Comparison of ENCODE assay signal across 15 mouse cellular contexts in genomic region chr11:65349013-65349412, GRCm38 (mm10).
DNase-seq lines count a peak whose midpoint lies in the region; ATAC-seq and TF ChIP-seq lines count a peak whose summit lies in the region.
"Had no signal": no experiment of that assay in that cellular context is flagged by ENCODE, and none has a peak within 500 bp of the region (broad histone marks: within the 10 kb centered on the region; RNA-seq: fewer than 3 reads in every experiment).

No protein-coding gene starts in this region.

- no peak overlapping the region for H3K4me2 ChIP-seq in hindbrain, postnatal 0 days (ENCODE audit: low read depth, low read length)
- H3K4me2 ChIP-seq in hindbrain, embryonic 16.5 days (ENCODE audit: low read length): no peak overlapping the region
- H3K4me2 ChIP-seq in stomach, postnatal 0 days (replicated peaks; ENCODE audit: low read depth): no peak overlapping the region
- no peak overlapping the region for H3K4me2 ChIP-seq in midbrain, embryonic 14.5 days (ENCODE audit: low read length)
- H3K4me2 ChIP-seq: limb, embryonic 15.5 days; neural tube, embryonic 15.5 days had no signal

- TF ChIP-seq EP300 in stomach, postnatal 0 days (optimal IDR thresholded peaks at IDR 0.05): no peak

- 45% methylated on average over 5 of the region's 5 CpGs for WGBS in hindbrain, postnatal 0 days
- WGBS in hindbrain, embryonic 16.5 days: 57% methylated on average over 5 of the region's 5 CpGs
- WGBS in stomach, postnatal 0 days: 37% methylated on average over 5 of the region's 5 CpGs
- WGBS in midbrain, embryonic 14.5 days: 63% methylated on average over 5 of the region's 5 CpGs

- H3K9ac ChIP-seq in hindbrain, postnatal 0 days (replicated peaks; ENCODE audit: low read length): no peak overlapping the region
- H3K9ac ChIP-seq in hindbrain, embryonic 16.5 days (ENCODE audit: low read depth, low read length): no peak overlapping the region
- H3K9ac ChIP-seq in stomach, postnatal 0 days (ENCODE audit: low read length): no peak overlapping the region
- no peak overlapping the region for H3K9ac ChIP-seq in midbrain, embryonic 14.5 days (replicated peaks; ENCODE audit: low read length)
- H3K9ac ChIP-seq: limb, embryonic 15.5 days; neural tube, embryonic 15.5 days had no signal

- no peaks in the 10 kb centered on the region for H3K27me3 ChIP-seq in hindbrain, postnatal 0 days (ENCODE audit: insufficient read depth, low read length)
- no peaks in the 10 kb centered on the region for H3K27me3 ChIP-seq in hindbrain, embryonic 16.5 days (replicated peaks; ENCODE audit: control insufficient read depth, insufficient read depth, low read length)
- no peaks in the 10 kb centered on the region for H3K27me3 ChIP-seq in stomach, postnatal 0 days (ENCODE audit: control insufficient read depth, insufficient read depth, low read length)
- H3K27me3 ChIP-seq in midbrain, embryonic 14.5 days (ENCODE audit: control insufficient read depth, insufficient read depth, low read length): no peaks in the 10 kb centered on the region
- H3K27me3 ChIP-seq: limb, embryonic 15.5 days; megakaryocyte, embryonic 14.5 days; neural tube, embryonic 15.5 days had no signal

- H3K4me3 ChIP-seq in hindbrain, postnatal 0 days (ENCODE audit: low read length): no peak overlapping the region
- H3K4me3 ChIP-seq in hindbrain, embryonic 16.5 days (ENCODE audit: low read length): no peak overlapping the region
- no peak overlapping the region for H3K4me3 ChIP-seq in stomach, postnatal 0 days (ENCODE audit: low read depth, low read length)
- H3K4me3 ChIP-seq in midbrain, embryonic 14.5 days (replicated peaks; ENCODE audit: low read depth, low read length): no peak overlapping the region
- H3K4me3 ChIP-seq: limb, embryonic 15.5 days; megakaryocyte, embryonic 14.5 days; neural tube, embryonic 15.5 days had no signal

- H3K27ac ChIP-seq in hindbrain, postnatal 0 days: no peak overlapping the region
- no peak overlapping the region for H3K27ac ChIP-seq in hindbrain, embryonic 16.5 days (ENCODE audit: low read depth, low read length)
- no peak overlapping the region for H3K27ac ChIP-seq in stomach, postnatal 0 days (replicated peaks)
- no peak overlapping the region for H3K27ac ChIP-seq in midbrain, embryonic 14.5 days (replicated peaks; ENCODE audit: low read depth, low read length)
- H3K27ac ChIP-seq: limb, embryonic 15.5 days; neural tube, embryonic 15.5 days had no signal

- peak; percentile 33; the same call in 1 of the 2 replicates for TF ChIP-seq CTCF in hindbrain, postnatal 0 days (IDR thresholded peaks at IDR 0.05; ENCODE audit: low read depth)
- TF ChIP-seq CTCF in stomach, postnatal 0 days (IDR thresholded peaks at IDR 0.05; ENCODE audit: low read depth): peak; percentile 60

- DNase-seq in cerebellum, postnatal 10 days: peak; percentile 59 to 71
- DNase-seq in cerebellum, adult 9-10 months: no peak
- DNase-seq in hindbrain, postnatal 0 days (ENCODE audit: low spot score): peak; percentile 15
- peak; percentile 11 for DNase-seq in ovary, postnatal 14 days (ENCODE audit: low spot score)
- no peak for DNase-seq in ovary, adult 18-20 months (ENCODE audit: low spot score)
- no peak for DNase-seq in stomach, postnatal 0 days (ENCODE audit: low spot score)
- DNase-seq in midbrain, embryonic 14.5 days: no peak
- DNase-seq: cerebellum, adult 8-10 months; kidney, postnatal 25 days; lung, adult 2 months; thymus, adult 2 months had no signal

- H3K36me3 ChIP-seq in hindbrain, postnatal 0 days (ENCODE audit: insufficient read depth, low read length): no peaks in the 10 kb centered on the region
- no peaks in the 10 kb centered on the region for H3K36me3 ChIP-seq in hindbrain, embryonic 16.5 days (ENCODE audit: control insufficient read depth, insufficient read depth, low read length)
- no peaks in the 10 kb centered on the region for H3K36me3 ChIP-seq in stomach, postnatal 0 days (ENCODE audit: control insufficient read depth, insufficient read depth, low read length)
- no peaks in the 10 kb centered on the region for H3K36me3 ChIP-seq in midbrain, embryonic 14.5 days (ENCODE audit: control insufficient read depth, insufficient read depth, low read length)
- H3K36me3 ChIP-seq: limb, embryonic 15.5 days; neural tube, embryonic 15.5 days had no signal

- no peaks in the 10 kb centered on the region for H3K4me1 ChIP-seq in hindbrain, postnatal 0 days (ENCODE audit: insufficient read depth, low read length)
- H3K4me1 ChIP-seq in hindbrain, embryonic 16.5 days (ENCODE audit: control insufficient read depth, insufficient read depth, low read depth, low read length): no peaks in the 10 kb centered on the region
- H3K4me1 ChIP-seq in stomach, postnatal 0 days (replicated peaks; ENCODE audit: control insufficient read depth, insufficient read depth): no peaks in the 10 kb centered on the region
- no peaks in the 10 kb centered on the region for H3K4me1 ChIP-seq in midbrain, embryonic 14.5 days (ENCODE audit: control insufficient read depth, insufficient read depth, low read length)
- H3K4me1 ChIP-seq: limb, embryonic 15.5 days; megakaryocyte, embryonic 14.5 days; neural tube, embryonic 15.5 days had no signal

- no peaks in the 10 kb centered on the region for H3K9me3 ChIP-seq in hindbrain, postnatal 0 days (ENCODE audit: low read length)
- H3K9me3 ChIP-seq in hindbrain, embryonic 16.5 days (ENCODE audit: control insufficient read depth, low read length): no peaks in the 10 kb centered on the region
- H3K9me3 ChIP-seq in stomach, postnatal 0 days (ENCODE audit: control insufficient read depth, low read length): no peaks in the 10 kb centered on the region
- H3K9me3 ChIP-seq in midbrain, embryonic 14.5 days (ENCODE audit: control insufficient read depth, low read length): no peaks in the 10 kb centered on the region
- H3K9me3 ChIP-seq: limb, embryonic 15.5 days; megakaryocyte, embryonic 14.5 days; neural tube, embryonic 15.5 days had no signal

- no peak for ATAC-seq in hindbrain, postnatal 0 days
- no peak for ATAC-seq in hindbrain, embryonic 16.5 days
- ATAC-seq in stomach, postnatal 0 days (ENCODE audit: low FRiP score, low TSS enrichment): no peak
- no peak for ATAC-seq in midbrain, embryonic 14.5 days (ENCODE audit: low FRiP score, low TSS enrichment)

Comparison
In these comparisons a context has a peak if more than half of its experiments do, and no peak if none do; other contexts are left out.
1. DNase-seq: peak in cerebellum, postnatal 10 days (2 of 2), hindbrain, postnatal 0 days (single experiment) and ovary, postnatal 14 days (single experiment); none in cerebellum, adult 9-10 months (single experiment), ovary, adult 18-20 months (single experiment), stomach, postnatal 0 days (single experiment) and midbrain, embryonic 14.5 days (single experiment).